ENCODE assay signal across 22 mouse cellular contexts in genomic region chrX:107178742-107179141, GRCm38 (mm10). TPM values are rescaled to one million over a fixed set of nuclear protein-coding genes. Genes with fewer than 3 reads are reported as not detected.
DNase-seq lines count a peak whose midpoint lies in the region; ATAC-seq and TF ChIP-seq lines count a peak whose summit lies in the region.
"Had no signal": no experiment of that assay in that cellular context is flagged by ENCODE, and none has a peak within 500 bp of the region (broad histone marks: within the 10 kb centered on the region; RNA-seq: fewer than 3 reads in every experiment).

No protein-coding gene starts in this region.

- no peak overlapping the region for H3K27ac ChIP-seq in lung, postnatal 0 days (ENCODE audit: low read length)
- no peak overlapping the region for H3K27ac ChIP-seq in kidney, embryonic 14.5 days (ENCODE audit: low read depth, low read length)
- H3K27ac ChIP-seq: embryonic facial prominence, embryonic 10.5 days; heart, embryonic 13.5 days; hindbrain, embryonic 10.5 days; kidney, embryonic 15.5 days; layer of hippocampus, adult 2 months; midbrain, embryonic 12.5 days; neural tube, embryonic 15.5 days had no signal

- H3K4me2 ChIP-seq in lung, postnatal 0 days (replicated peaks; ENCODE audit: low read depth, low read length) = no peak overlapping the region
- H3K4me2 ChIP-seq in kidney, embryonic 14.5 days (replicated peaks; ENCODE audit: low read depth, low read length) = no peak overlapping the region
- H3K4me2 ChIP-seq: heart, embryonic 13.5 days; kidney, embryonic 15.5 days; midbrain, embryonic 12.5 days; neural tube, embryonic 15.5 days had no signal

- peak; percentile 7 for DNase-seq in lung, postnatal 0 days (ENCODE audit: low spot score)
- DNase-seq in lung, adult 2 months = no peak
- DNase-seq in frontal cortex, postnatal 36 days (ENCODE audit: low spot score in 2 of 2) = no peak
- DNase-seq: cerebellum, adult 11 months; cerebellum, postnatal 25 days; left cerebral cortex, postnatal 4 days; spleen, adult 18-20 months; thymus, postnatal 36 days had no signal

- no peak overlapping the region for H3K9ac ChIP-seq in lung, postnatal 0 days (replicated peaks; ENCODE audit: low read depth)
- no peak overlapping the region for H3K9ac ChIP-seq in kidney, embryonic 14.5 days (ENCODE audit: low read depth, low read length)
- H3K9ac ChIP-seq: heart, embryonic 13.5 days; kidney, embryonic 15.5 days; midbrain, embryonic 12.5 days; neural tube, embryonic 15.5 days had no signal

- no peaks in the 10 kb centered on the region for H3K4me1 ChIP-seq in lung, postnatal 0 days (ENCODE audit: insufficient read depth, low read depth, low read length)
- no peaks in the 10 kb centered on the region for H3K4me1 ChIP-seq in lung, adult 2 months (ENCODE audit: control insufficient read depth, insufficient read depth, low read length)
- H3K4me1 ChIP-seq in kidney, embryonic 14.5 days (ENCODE audit: control insufficient read depth, insufficient read depth, low read length) = no peaks in the 10 kb centered on the region
- H3K4me1 ChIP-seq: embryonic facial prominence, embryonic 10.5 days; heart, embryonic 13.5 days; hindbrain, embryonic 10.5 days; kidney, embryonic 15.5 days; midbrain, embryonic 12.5 days; neural tube, embryonic 15.5 days had no signal

- no peak for TF ChIP-seq CTCF in lung, postnatal 0 days (IDR thresholded peaks at IDR 0.05)
- no peak for TF ChIP-seq CTCF in lung, adult 2 months (IDR thresholded peaks at IDR 0.05; ENCODE audit: insufficient read depth, low read length)

- H3K9me3 ChIP-seq in lung, postnatal 0 days (ENCODE audit: low read length) = no peaks in the 10 kb centered on the region
- no peaks in the 10 kb centered on the region for H3K9me3 ChIP-seq in kidney, embryonic 14.5 days (ENCODE audit: control insufficient read depth, low read length)
- H3K9me3 ChIP-seq: embryonic facial prominence, embryonic 10.5 days; G1E; heart, embryonic 13.5 days; hindbrain, embryonic 10.5 days; kidney, embryonic 15.5 days; midbrain, embryonic 12.5 days; neural tube, embryonic 15.5 days had no signal

- TF ChIP-seq POLR2A in lung, adult 2 months (IDR thresholded peaks at IDR 0.05; ENCODE audit: borderline replicate concordance, extremely low read depth, low read depth, low read length) = no peak

- WGBS in lung, postnatal 0 days = 41% methylated on average over 1 of the region's 1 CpGs
- whole genome bisulfite sequencing in lung, adult 2 months = 64% methylated on average over 1 of the region's 1 CpGs
- WGBS in kidney, embryonic 14.5 days = 42% methylated on average over 1 of the region's 1 CpGs

- no peak overlapping the region for H3K4me3 ChIP-seq in lung, postnatal 0 days (ENCODE audit: low read depth, low read length)
- H3K4me3 ChIP-seq in lung, adult 2 months (replicated peaks; ENCODE audit: extremely low read depth, low read depth, low read length) = no peak overlapping the region
- H3K4me3 ChIP-seq in kidney, embryonic 14.5 days (ENCODE audit: low read length) = no peak overlapping the region
- H3K4me3 ChIP-seq: embryonic facial prominence, embryonic 10.5 days; heart, embryonic 13.5 days; hindbrain, embryonic 10.5 days; kidney, embryonic 15.5 days; layer of hippocampus, adult 2 months; midbrain, embryonic 12.5 days; neural tube, embryonic 15.5 days had no signal

- ATAC-seq in lung, postnatal 0 days = no peak
- ATAC-seq in CD4-positive, CD25-positive, alpha-beta regulatory T cell, adult 4 months = peak; percentile 76
- ATAC-seq in hematopoietic stem cell, adult 5-6 weeks (replicated peaks in 1 of 2; ENCODE audit: insufficient read depth in 1 of 2, low FRiP score in 2 of 2, low TSS enrichment in 1 of 2, low read depth in 1 of 2, poor library complexity in 2 of 2, severe bottlenecking in 2 of 2) = peak; percentile 87
- ATAC-seq in neutrophil, adult 5-6 weeks (ENCODE audit: extremely low read depth, insufficient number of reproducible peaks, low FRiP score, poor library complexity, severe bottlenecking) = peak; percentile 83
- no peak for ATAC-seq in kidney, embryonic 14.5 days (ENCODE audit: low FRiP score, low TSS enrichment)
- ATAC-seq: forebrain, embryonic 14.5 days had no signal

- no peaks in the 10 kb centered on the region for H3K36me3 ChIP-seq in lung, postnatal 0 days (ENCODE audit: insufficient read depth, low read length)
- no peaks in the 10 kb centered on the region for H3K36me3 ChIP-seq in kidney, embryonic 14.5 days (ENCODE audit: control insufficient read depth, insufficient read depth, low read length)
- H3K36me3 ChIP-seq: embryonic facial prominence, embryonic 10.5 days; G1E; heart, embryonic 13.5 days; hindbrain, embryonic 10.5 days; kidney, embryonic 15.5 days; midbrain, embryonic 12.5 days; neural tube, embryonic 15.5 days had no signal

- TF ChIP-seq EP300 in lung, postnatal 0 days (IDR thresholded peaks at IDR 0.05) = no peak

- no peaks in the 10 kb centered on the region for H3K27me3 ChIP-seq in lung, postnatal 0 days (replicated peaks; ENCODE audit: insufficient read depth, low read length)
- no peaks in the 10 kb centered on the region for H3K27me3 ChIP-seq in kidney, embryonic 14.5 days (ENCODE audit: control insufficient read depth, insufficient read depth, low read length)
- H3K27me3 ChIP-seq: heart, embryonic 13.5 days; kidney, embryonic 15.5 days; midbrain, embryonic 12.5 days; neural tube, embryonic 15.5 days had no signal

RNA-seq across cellular contexts. Expression of gene P2ry10b, which starts 30.0 kb away (rescaled TPM):
- polyA plus RNA-seq in lung, postnatal 0 days (2015; fragmentation: Nextera tagmentation; extraction: Ambion mirVana) = 1.4 and 1.5 TPM in 2 replicates
- 2.7 and 4.4 TPM in 2 replicates for polyA plus RNA-seq in lung, adult 2 months (2012; rRNA removed)
- polyA plus RNA-seq in CD4-positive, CD25-positive, alpha-beta regulatory T cell, adult 4 months (2017; shearing (Covaris generic)) = 1 to 10 TPM; 6.1 to 7.2 TPM
- 3.1 and 4.8 TPM in 2 replicates for total RNA-seq in hematopoietic stem cell, adult 5-6 weeks (2017)
- 27.5 and 29.9 TPM in 2 replicates for total RNA-seq in neutrophil, adult 5-6 weeks (2017)
- polyA plus RNA-seq in kidney, embryonic 14.5 days (2014; fragmentation: Nextera tagmentation; extraction: Ambion mirVana) = 0.47 and 0.72 TPM in 2 replicates
- polyA plus RNA-seq: testis, adult 2 months had no signal

Comparison
In these comparisons a context has a peak if more than half of its experiments do, and no peak if none do; other contexts are left out.
1. ATAC-seq: peak in CD4-positive, CD25-positive, alpha-beta regulatory T cell, adult 4 months (single experiment), hematopoietic stem cell, adult 5-6 weeks (2 of 2) and neutrophil, adult 5-6 weeks (single experiment); none in lung, postnatal 0 days (single experiment) and kidney, embryonic 14.5 days (single experiment).